Mouse (Mus musculus) stomach, postnatal 0 days (tissue): ENCODE data around the gene Spire2. TPM values are rescaled to one million over a fixed set of nuclear protein-coding genes. Genes with fewer than 3 reads are reported as not detected.

Experiments
- ATAC-seq: fragments of 200-750 bp; cut with Nextera tagmentation; 2 replicates; pipeline ENCODE4 v1.8.0; 2017; ENCODE audit not compliant: low FRiP score, low TSS enrichment
- DNase-seq: peaks from one replicate; pipeline ENCODE4 v3.0.0-alpha.2; 2016; ENCODE audit warnings: low spot score
- H3K27ac ChIP-seq: fragments of 300-500 bp; sonication (generic); replicated peaks from 2 replicates; pipeline ENCODE4 v1.5.1; 2014; ENCODE audit warnings: mild to moderate bottlenecking, control low read depth
- H3K27me3 ChIP-seq: fragments of 300-500 bp; sonication (generic); 2 replicates; pipeline ENCODE4 v1.6.1; 2014; ENCODE audit warnings: low read length; ENCODE audit not compliant: control insufficient read depth, insufficient read depth
- H3K36me3 ChIP-seq: fragments of 300-500 bp; sonication (generic); 2 replicates; pipeline ENCODE4 v1.6.1; 2014; ENCODE audit warnings: low read length, mixed read lengths; ENCODE audit not compliant: control insufficient read depth, insufficient read depth
- H3K4me1 ChIP-seq: fragments of 300-500 bp; sonication (generic); replicated peaks from 2 replicates; pipeline ENCODE4 v1.6.1; 2014; ENCODE audit warnings: antibody characterized with exemption; ENCODE audit not compliant: control insufficient read depth, insufficient read depth
- H3K4me2 ChIP-seq: fragments of 300-500 bp; sonication (generic); replicated peaks from 2 replicates; pipeline ENCODE4 v1.6.1; 2014; ENCODE audit warnings: low read depth, mild to moderate bottlenecking, control low read depth, moderate library complexity
- H3K4me3 ChIP-seq: fragments of 300-500 bp; sonication (generic); 2 replicates; pipeline ENCODE4 v1.5.1; 2014; ENCODE audit warnings: low read depth, low read length, control low read depth
- H3K9ac ChIP-seq: fragments of 300-500 bp; sonication (generic); 2 replicates; pipeline ENCODE4 v1.6.1; 2014; ENCODE audit warnings: mild to moderate bottlenecking, low read length, control low read depth, mixed read lengths
- H3K9me3 ChIP-seq: fragments of 300-500 bp; sonication (generic); 2 replicates; pipeline ENCODE4 v1.6.1; 2016; ENCODE audit warnings: low read length; ENCODE audit not compliant: control insufficient read depth
- CTCF ChIP-seq: IDR thresholded peaks from 2 replicates; pipeline ENCODE4 v1.5.1; 2016; ENCODE audit warnings: antibody characterized with exemption, low read depth, mild to moderate bottlenecking, moderate library complexity
- EP300 ChIP-seq: optimal IDR thresholded peaks from 2 replicates; pipeline ENCODE3; 2016; ENCODE audit warnings: antibody characterized with exemption
- WGBS: fragments of 180-500 bp; shearing (Covaris S2); extraction: QIAGEN DNeasy Blood & Tissue Kit; methylation state at CpG from one replicate; pipeline ENCODE4 v1.1.7; 2014; 5-methylcytosine and 5-hydroxymethylcytosine counted together
- polyA plus RNA-seq: library from polyadenylated mRNA; unstranded; fragments of >200 nt; fragmentation: Nextera tagmentation; extraction: Ambion mirVana; gene quantifications from 2 replicates; pipeline ENCODE4 v1.2.1, GENCODE M21; 2015

The Spire2 gene
- polyA plus RNA-seq, 1 experiment from 2014 or later = 12.4 TPM

DNA sequence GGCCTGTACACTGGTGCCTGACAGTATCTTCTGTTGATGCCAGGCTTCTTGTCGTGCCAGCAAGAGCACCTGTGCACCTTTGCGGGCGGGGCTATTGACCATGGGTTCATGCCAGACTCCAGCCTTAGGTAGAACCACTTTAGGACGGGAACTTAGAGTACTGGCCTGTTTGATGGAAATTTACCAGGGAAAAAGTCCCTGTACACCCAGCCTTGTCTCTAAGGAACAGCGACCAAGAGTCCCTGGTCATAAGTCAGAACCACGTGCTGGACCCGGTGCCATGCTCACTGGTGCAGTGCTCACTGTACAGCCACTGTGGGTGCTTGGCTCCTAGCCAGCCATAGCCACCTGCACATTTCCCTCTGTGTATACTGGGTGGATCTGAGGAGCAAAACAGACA, 56.5 kb downstream of the Spire2 start:
- Histone ChIP-seq H3K36me3 (peaks cover 33% of the 10 kb centered on the region), H3K27me3 (no peaks in the 10 kb centered on the region), H3K9me3 (no peaks in the 10 kb centered on the region), H3K4me1 (no peaks in the 10 kb centered on the region), H3K4me3 (no peak overlapping the region), H3K27ac (0 out of 2 replicates have a peak overlapping the region, but pooled peaks have one; percentile 13), H3K4me2 (no peak overlapping the region), H3K9ac (no peak overlapping the region)
- DNase-seq (peak; percentile 58), ATAC-seq (peak; percentile 47)
- TF ChIP-seq CTCF = no peak
- TF ChIP-seq EP300 = no peak
- WGBS = 90% methylated on average over 7 of the region's 7 CpGs

DNA sequence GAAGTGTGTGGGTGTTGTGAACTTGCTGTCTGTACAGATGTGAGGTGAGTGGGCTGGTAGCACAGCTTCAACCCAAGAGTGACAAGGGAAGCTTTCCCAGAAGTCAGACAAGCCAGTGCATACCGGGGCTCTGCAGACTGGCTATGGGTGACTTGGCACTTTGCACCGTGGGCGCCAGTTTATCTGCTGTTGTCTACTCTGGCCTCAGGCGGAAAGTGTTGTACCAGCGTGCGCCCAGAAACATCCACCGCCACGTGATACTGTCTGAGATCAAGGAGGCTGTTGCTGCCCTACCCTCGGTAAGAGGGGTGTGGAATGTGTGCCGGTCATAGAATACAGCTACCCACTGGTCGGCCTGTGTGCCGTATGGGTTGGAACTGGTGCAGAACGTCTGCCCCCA, 65.8 kb downstream of the Spire2 start:
- peaks cover 53% of the 10 kb centered on the region for H3K36me3 ChIP-seq
- 88% methylated on average over 13 of the region's 13 CpGs for WGBS
- no peaks in the 10 kb centered on the region for H3K4me1 ChIP-seq
- H3K9ac ChIP-seq = no peak overlapping the region
- no peak overlapping the region for H3K4me2 ChIP-seq
- H3K27me3 ChIP-seq = no peaks in the 10 kb centered on the region
- DNase-seq = no peak
- ATAC-seq = no peak
- no peak overlapping the region for H3K27ac ChIP-seq
- no peak overlapping the region for H3K4me3 ChIP-seq
- H3K9me3 ChIP-seq = no peaks in the 10 kb centered on the region
- TF ChIP-seq CTCF (no peak), EP300 (no peak)

DNA sequence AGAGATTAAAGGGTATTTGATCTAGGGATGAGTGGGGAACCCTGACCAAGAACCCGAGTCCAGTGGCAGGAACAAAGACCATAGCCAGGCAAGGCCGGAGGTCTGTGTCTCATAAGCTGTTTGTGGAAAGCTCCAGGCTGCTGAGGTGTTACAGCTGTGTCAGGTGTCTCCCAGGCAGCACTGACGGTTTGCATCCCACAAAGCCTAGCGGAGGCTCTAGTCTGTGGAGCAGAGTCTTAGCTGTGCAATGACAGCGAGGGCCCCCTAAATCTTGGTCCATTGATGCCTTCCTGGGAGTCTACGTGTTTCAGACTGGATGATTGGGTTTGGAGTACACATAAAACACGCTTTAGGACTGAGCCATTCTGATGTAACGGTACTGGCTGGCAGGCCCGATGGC, 69.4 kb downstream of the Spire2 start:
- Histone ChIP-seq H3K27ac (no peak overlapping the region), H3K4me2 (no peak overlapping the region), H3K36me3 (peaks cover 41% of the 10 kb centered on the region), H3K4me1 (no peaks in the 10 kb centered on the region), H3K9ac (no peak overlapping the region), H3K9me3 (no peaks in the 10 kb centered on the region), H3K4me3 (no peak overlapping the region), H3K27me3 (no peaks in the 10 kb centered on the region)
- no peak for ATAC-seq
- no peak for TF ChIP-seq EP300
- TF ChIP-seq CTCF = no peak
- 85% methylated on average over 9 of the region's 9 CpGs for WGBS
- no peak for DNase-seq

DNA sequence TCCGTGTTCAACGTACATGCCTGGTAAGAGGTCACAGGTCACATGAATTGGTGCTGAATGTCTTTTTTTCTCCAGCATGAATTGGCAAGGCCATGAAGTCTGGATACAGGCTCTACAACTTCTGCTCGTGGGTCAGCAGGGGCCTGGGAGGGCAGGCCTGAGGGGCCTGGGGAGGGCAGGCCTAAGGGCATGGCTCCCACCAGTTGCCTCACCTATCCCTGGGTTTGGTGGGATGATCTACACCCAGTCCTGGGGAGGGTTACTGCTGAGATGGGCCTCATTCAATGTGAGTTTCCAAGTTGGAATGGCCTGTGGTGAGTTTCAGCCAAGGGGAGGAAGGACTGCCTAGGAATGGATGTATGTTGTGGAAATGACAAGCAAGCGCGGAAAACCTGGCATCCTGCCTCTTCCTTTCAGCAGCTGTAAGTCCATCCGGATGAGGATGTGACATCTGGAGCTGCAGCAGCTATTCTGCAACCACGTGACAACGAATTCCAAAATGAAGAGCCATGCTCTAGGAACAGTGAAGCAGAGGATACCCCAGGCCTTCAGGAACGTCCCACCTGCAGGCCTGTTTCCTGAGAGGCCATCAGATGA, 70.3 kb downstream of the Spire2 start:
- Histone ChIP-seq H3K36me3 (peaks cover 34% of the 10 kb centered on the region), H3K9me3 (no peaks in the 10 kb centered on the region), H3K9ac (no peak overlapping the region), H3K27me3 (no peaks in the 10 kb centered on the region), H3K27ac (no peak overlapping the region), H3K4me2 (no peak overlapping the region), H3K4me1 (no peaks in the 10 kb centered on the region), H3K4me3 (no peak overlapping the region)
- ATAC-seq = no peak
- 80% methylated on average over 9 of the region's 9 CpGs for WGBS
- TF ChIP-seq CTCF = no peak
- DNase-seq = no peak

DNA sequence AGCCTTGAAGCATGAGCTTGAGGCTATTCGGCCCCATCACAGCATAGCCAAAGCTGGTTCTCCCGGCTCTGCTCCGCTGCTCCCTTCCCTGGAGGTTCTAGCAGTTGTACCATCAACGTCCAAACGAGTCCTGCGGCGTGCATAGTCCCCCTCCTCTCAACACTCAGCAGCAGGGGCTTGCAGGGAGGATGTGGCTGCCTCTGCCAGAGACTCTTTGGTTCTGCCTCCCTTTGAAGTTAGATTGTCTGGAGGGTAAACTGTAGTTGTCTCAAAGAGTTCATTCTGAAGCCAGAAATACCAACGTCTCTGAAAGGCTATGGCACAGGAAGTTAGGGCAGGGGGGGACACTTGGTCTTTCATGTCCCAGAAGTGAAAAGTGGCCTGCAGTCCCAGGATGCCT, 72.0 kb downstream of the Spire2 start:
- Histone ChIP-seq H3K36me3 (peaks cover 20% of the 10 kb centered on the region), H3K4me1 (no peaks in the 10 kb centered on the region), H3K9me3 (no peaks in the 10 kb centered on the region), H3K9ac (no peak overlapping the region), H3K27me3 (0 out of 2 replicates have a peak, but pooled peaks cover under 1% of the 10 kb centered on the region), H3K27ac (no peak overlapping the region), H3K4me3 (no peak overlapping the region), H3K4me2 (no peak overlapping the region)
- WGBS = 61% methylated on average over 8 of the region's 8 CpGs
- DNase-seq = no peak
- no peak for ATAC-seq
- TF ChIP-seq EP300 = no peak
- no peak for TF ChIP-seq CTCF

DNA sequence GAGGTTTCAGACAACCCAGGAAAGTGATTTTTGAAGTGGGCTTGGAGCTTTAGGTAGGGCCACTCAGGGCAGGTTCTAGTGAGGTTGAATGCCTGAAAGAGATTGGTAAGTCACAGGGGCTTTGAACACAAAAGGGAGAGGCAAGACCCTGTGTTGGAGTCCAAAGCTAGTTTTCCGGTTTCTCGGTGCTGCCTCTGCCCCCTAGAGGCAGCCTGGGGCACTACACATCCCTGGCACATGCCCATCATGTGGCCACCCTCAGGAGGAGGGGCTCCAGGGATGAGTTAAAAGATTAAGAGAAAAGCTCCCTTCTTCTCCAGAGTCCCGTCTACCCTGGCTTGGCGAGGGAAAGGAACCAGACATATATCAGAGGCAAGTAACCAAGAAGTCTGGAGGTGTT, 74.3 kb downstream of the Spire2 start, which contains the start of gene Mc1r:
Gene Mc1r, plus strand, starts transcription at position 322 of the 400 bp plus-strand sequence.
- peaks cover 3% of the 10 kb centered on the region; the same call in 1 of the 2 replicates for H3K36me3 ChIP-seq
- WGBS = 14% methylated on average over 4 of the region's 4 CpGs
- no peak for ATAC-seq
- H3K4me3 ChIP-seq = no peak within 1 kb of the TSS
- TF ChIP-seq CTCF = peak; percentile 83
- no peak for TF ChIP-seq EP300
- no peak within 1 kb of the TSS for H3K9ac ChIP-seq
- H3K4me1 ChIP-seq = no peaks in the 10 kb centered on the region
- H3K27ac ChIP-seq = no peak within 1 kb of the TSS
- H3K4me2 ChIP-seq = no peak within 1 kb of the TSS
- DNase-seq = peak; percentile 67
- H3K27me3 ChIP-seq = peaks cover 14% of the 10 kb centered on the region
- H3K9me3 ChIP-seq = no peaks in the 10 kb centered on the region
